Mouse (Mus musculus) ES-Bruce4 (cell line): ENCODE measurements around the gene Nynrin.

Experiments
- CTCF ChIP-seq: IDR thresholded peaks from one replicate; pipeline ENCODE4 v1.8.1; 2011; ENCODE audit warnings: low read depth, low read length
- EP300 ChIP-seq: IDR thresholded peaks from 2 replicates; pipeline ENCODE4 v1.6.1; 2011; ENCODE audit warnings: low read depth, low read length; ENCODE audit not compliant: insufficient read depth
- POLR2A ChIP-seq: IDR thresholded peaks from one replicate; pipeline ENCODE4 v1.8.1; 2011; ENCODE audit warnings: low read length; ENCODE audit not compliant: insufficient read depth

- no peak for TF ChIP-seq CTCF
- TF ChIP-seq POLR2A = no peak
- no peak for TF ChIP-seq EP300
Measured at GRCm38 (mm10) chr14:55854406-55855100, 743 bp downstream of the Nynrin start.
